Mouse (Mus musculus): ENCODE data around the gene Gm28729. TPM values are rescaled to one million over a fixed set of nuclear protein-coding genes. Genes with fewer than 3 reads are reported as not detected.
"Not testable (repeated sequence)": the region's sequence is repeated elsewhere in the genome, so short reads cannot be mapped to it uniquely, and the experiment has no call there.

Gm28729 gene
- polyA plus RNA-seq, 1 experiment from 2014 or later: not detected

DNA sequence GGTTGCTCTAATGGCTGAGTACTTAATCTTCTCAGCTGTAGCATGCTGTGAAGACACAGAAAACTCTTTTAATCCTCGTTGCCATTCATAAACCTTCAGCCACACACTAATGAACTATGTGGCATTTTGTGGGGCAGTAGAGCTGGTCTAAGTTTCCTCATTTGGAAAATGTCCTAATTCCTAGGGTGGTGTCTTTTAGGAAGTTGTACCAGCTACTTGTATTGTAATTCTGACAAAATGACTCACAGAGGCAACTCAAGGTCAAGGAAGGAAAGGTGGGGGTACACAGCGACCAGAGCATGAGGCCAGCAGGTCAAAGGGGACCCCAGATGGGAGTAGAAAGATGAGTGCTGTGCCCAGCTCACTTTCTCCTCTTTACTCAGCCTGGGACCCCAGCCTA lies 41.4 kb downstream of the Gm28729 start:
- H3K9me3 ChIP-seq: no peaks in the 10 kb centered on the region
- no peaks in the 10 kb centered on the region for H3K4me1 ChIP-seq
- H3K27ac ChIP-seq: no peak overlapping the region
- H3K9ac ChIP-seq: no peak overlapping the region
- no peaks in the 10 kb centered on the region for H3K36me3 ChIP-seq
- ATAC-seq (ENCODE audit: insufficient number of reproducible peaks, insufficient read depth, low FRiP score, low TSS enrichment): no peak
- no peak overlapping the region for H3K4me3 ChIP-seq
- no peak overlapping the region for H3K4me2 ChIP-seq (replicated peaks)
- no peaks in the 10 kb centered on the region for H3K27me3 ChIP-seq
- 67% methylated on average over 2 of the region's 2 CpGs for WGBS

DNA sequence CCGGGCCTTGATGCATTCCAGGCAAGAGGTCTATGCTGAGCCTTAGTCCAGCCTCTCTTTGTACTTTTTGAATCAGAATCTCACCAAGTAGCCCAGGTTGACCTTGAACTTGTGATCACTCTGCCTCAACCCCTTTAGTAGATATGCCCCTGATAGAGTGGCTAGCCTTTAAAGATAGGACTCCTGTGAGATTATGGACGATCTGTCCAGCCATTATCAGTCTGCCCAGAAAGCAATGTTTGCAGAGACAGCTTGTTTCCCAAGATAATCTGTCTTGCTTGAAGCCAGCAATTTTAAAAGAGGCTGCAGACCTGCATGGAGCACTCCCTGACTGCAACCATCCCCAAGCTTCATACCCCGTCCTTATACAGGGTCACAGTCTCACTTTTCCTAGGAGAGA lies 42.0 kb downstream of the Gm28729 start:
- H3K9ac ChIP-seq: no peak overlapping the region
- no peaks in the 10 kb centered on the region for H3K4me1 ChIP-seq
- no peak overlapping the region for H3K27ac ChIP-seq
- no peak overlapping the region for H3K4me2 ChIP-seq (replicated peaks)
- no peaks in the 10 kb centered on the region for H3K27me3 ChIP-seq
- no peaks in the 10 kb centered on the region for H3K36me3 ChIP-seq
- H3K4me3 ChIP-seq: no peak overlapping the region
- no peak for ATAC-seq (ENCODE audit: insufficient number of reproducible peaks, insufficient read depth, low FRiP score, low TSS enrichment)
- WGBS: 76% methylated on average over 3 of the region's 3 CpGs
- H3K9me3 ChIP-seq: no peaks in the 10 kb centered on the region

DNA sequence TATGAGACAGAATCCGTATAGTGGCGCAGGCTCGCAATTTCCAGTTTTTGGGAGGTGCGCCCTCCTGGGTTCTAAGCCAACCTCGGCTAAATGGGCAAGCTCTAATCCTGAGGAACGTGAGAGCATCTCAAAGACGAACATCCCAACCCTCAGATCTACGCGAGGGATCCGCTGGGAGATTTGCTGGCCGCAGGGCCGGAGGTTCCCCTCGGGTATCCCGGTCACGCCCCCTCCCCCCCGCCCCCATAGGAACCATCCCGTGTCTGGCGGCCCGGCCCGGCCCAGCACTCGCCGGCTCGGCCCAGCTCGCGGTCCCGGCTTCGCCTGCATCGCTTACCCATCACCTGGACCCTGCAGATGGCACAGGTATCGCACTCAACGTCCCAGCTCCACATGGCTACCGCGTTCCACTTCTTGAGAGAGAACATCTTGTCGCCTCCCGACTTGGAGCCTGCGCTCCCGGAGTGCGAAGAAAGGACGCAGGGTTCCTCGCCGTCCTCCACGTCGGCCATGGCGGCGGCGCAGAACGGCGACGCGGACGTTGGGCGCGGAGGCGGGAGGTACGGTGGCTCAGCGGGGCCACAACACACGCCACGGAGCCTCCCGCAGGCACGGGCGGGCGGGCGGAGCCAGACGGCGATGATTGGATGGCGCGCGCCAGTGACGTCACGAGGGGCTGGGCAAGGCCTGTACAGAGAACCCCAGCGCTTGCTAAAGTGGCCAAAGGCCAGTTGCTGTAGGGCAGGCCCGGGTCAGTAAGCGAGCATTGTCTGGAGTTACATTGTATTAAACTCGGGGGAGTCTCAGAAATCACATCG lies 46.8 kb downstream of the Gm28729 start, which contains the start of gene Rnf7:
TSS of gene Rnf7 (minus strand) at position 605 of the 818 bp plus-strand sequence.
- peak; percentile 93 for ATAC-seq (ENCODE audit: insufficient number of reproducible peaks, insufficient read depth, low FRiP score, low TSS enrichment)
- H3K9me3 ChIP-seq: no peaks in the 10 kb centered on the region
- peak within 1 kb of the TSS; percentile 89 for H3K27ac ChIP-seq
- no peaks in the 10 kb centered on the region for H3K27me3 ChIP-seq
- H3K4me1 ChIP-seq: peaks cover 13% of the 10 kb centered on the region
- under 1% methylated on average over 74 of the region's 74 CpGs for WGBS
- H3K4me2 ChIP-seq (replicated peaks): peak within 1 kb of the TSS; percentile 78
- H3K36me3 ChIP-seq: peaks cover 10% of the 10 kb centered on the region; the same call in 1 of the 2 replicates
- H3K9ac ChIP-seq: peak within 1 kb of the TSS; percentile 86
- H3K4me3 ChIP-seq: peak within 1 kb of the TSS; percentile 87

DNA sequence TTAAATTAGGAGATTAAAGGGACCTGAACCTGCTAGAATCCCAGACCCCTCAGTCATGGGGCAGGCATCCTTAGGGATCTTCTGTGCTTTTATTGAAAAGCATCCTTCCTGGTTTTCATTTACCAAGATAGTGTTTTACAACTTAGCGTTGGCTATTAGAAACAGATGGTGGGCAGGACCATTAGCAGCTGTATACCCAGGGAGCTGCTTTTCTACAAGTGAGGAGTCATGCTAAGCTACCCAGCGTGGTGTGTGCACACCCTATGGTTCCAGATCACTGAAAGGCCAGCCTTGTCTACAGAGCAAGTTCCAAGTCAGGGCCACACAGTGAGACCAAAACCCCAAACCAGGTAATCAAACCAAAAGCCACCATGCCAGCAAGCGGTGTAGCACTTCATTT lies 52.7 kb downstream of the Gm28729 start:
- 42% methylated on average over 3 of the region's 3 CpGs for WGBS
- peaks cover 36% of the 10 kb centered on the region for H3K36me3 ChIP-seq
- no peak overlapping the region for H3K4me3 ChIP-seq
- ATAC-seq (ENCODE audit: insufficient number of reproducible peaks, insufficient read depth, low FRiP score, low TSS enrichment): no peak
- peaks cover 16% of the 10 kb centered on the region for H3K4me1 ChIP-seq
- H3K9me3 ChIP-seq: no peaks in the 10 kb centered on the region
- H3K27ac ChIP-seq: no peak overlapping the region
- H3K27me3 ChIP-seq: no peaks in the 10 kb centered on the region
- H3K4me2 ChIP-seq (replicated peaks): no peak overlapping the region
- no peak overlapping the region for H3K9ac ChIP-seq

DNA sequence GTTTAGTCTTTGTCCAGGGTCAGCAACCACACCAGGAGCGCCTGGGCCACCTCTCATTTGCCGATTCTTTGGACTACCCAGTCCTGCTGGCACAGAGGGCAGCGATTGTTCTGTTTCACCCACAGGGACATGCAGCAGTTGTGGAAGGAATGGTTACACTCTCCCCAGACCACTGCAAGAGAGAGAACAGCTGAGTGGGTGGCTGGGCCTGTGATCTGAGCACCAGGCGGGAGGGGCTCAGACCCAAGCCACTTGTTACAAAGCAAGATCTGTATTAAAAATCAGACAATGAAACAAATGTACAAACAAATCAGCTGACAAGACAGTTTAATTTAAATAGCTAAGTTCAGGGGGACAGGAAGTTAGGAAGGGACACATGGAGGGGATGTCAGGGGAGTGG lies 53.4 kb downstream of the Gm28729 start:
- H3K4me2 ChIP-seq (replicated peaks); ATAC-seq (ENCODE audit: insufficient number of reproducible peaks, insufficient read depth, low FRiP score, low TSS enrichment): not testable (repeated sequence)
- WGBS: 80% methylated on average over 4 of the region's 4 CpGs

DNA sequence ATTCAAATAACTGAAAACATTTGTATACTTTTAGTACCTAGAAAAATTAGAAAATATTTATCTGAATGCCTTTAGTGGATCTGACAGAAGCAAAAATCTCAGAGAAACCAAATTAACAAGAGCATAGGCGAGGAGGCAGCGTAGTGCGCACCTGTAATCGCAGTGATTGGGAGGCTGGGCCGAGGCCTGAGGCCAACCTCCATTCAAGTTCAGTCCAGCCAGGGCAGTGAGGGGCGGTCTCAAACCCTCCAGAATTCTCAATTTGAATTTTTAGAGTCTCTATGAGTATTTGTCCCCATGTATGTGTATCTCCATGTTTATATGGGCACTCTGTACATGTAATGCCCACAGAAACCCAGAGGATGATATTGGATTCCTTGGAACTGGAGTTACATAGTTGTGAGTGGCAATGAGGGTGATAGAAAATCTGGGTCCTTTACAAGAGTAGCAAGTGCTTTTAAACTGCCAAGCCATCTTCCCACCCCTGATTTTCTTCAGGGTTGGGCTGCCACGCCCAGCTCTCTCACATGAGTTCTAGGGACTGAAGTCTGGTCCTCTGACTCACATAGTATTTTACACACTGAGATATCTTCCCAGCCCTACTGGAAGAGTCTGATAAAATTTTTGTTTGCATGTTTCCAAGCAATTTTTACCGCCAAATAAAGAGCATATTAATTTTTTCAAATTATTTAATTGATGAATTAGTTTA lies 54.6 kb downstream of the Gm28729 start:
- Histone ChIP-seq H3K9ac (no peak overlapping the region), H3K4me1 (peaks cover 6% of the 10 kb centered on the region), H3K27me3 (no peaks in the 10 kb centered on the region), H3K9me3 (no peaks in the 10 kb centered on the region), H3K36me3 (peaks cover 37% of the 10 kb centered on the region), H3K4me2 (replicated peaks) (no peak overlapping the region), H3K27ac (no peak overlapping the region), H3K4me3 (no peak overlapping the region)
- WGBS: 92% methylated on average over 8 of the region's 8 CpGs
- no peak for ATAC-seq (ENCODE audit: insufficient number of reproducible peaks, insufficient read depth, low FRiP score, low TSS enrichment)

More for the DNA sequence above, 53.4 kb downstream of the Gm28729 start:
- peaks cover 41% of the 10 kb centered on the region for H3K36me3 ChIP-seq
- H3K4me3 ChIP-seq, H3K9me3 ChIP-seq, H3K27ac ChIP-seq, H3K9ac ChIP-seq, H3K4me1 ChIP-seq, H3K27me3 ChIP-seq: not testable (repeated sequence)

DNA sequence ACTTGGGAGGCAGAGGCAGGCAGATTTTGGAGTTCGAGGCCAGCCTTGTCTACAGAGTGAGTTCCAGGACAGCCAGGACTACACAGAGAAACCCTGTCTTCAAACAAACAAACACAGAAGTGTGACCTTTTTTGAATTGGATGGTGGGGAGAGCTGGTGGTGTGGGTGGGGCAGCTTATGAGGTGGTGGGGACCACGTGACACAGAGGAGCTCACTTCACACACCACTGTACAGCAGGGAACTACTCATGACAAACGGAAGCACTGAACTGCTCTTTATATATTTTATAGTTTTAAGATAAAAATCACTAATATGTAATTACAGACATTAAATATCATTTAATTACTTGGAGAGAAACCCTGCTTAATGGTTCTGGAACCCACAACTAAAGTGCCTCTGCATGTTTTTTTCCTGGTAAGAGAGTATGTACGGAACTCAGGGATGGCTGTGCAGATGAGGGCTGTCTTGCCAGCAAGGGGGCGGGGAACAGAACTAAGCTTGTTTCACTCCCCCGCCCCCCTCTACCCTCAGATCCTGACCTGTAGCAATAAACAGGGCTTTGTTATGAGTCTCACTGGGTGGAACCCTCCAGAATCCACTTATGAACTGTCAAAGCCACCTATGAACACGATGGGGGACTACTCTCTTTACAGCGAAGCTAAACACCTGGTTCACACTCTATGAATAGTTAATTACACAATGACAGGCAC lies 55.4 kb downstream of the Gm28729 start:
- H3K36me3 ChIP-seq: peaks cover 37% of the 10 kb centered on the region
- no peak overlapping the region for H3K4me2 ChIP-seq (replicated peaks)
- no peak for ATAC-seq (ENCODE audit: insufficient number of reproducible peaks, insufficient read depth, low FRiP score, low TSS enrichment)
- H3K4me3 ChIP-seq: no peak overlapping the region
- no peak overlapping the region for H3K9ac ChIP-seq
- peaks cover 6% of the 10 kb centered on the region for H3K4me1 ChIP-seq
- H3K27ac ChIP-seq: no peak overlapping the region
- 75% methylated on average over 8 of the region's 8 CpGs for WGBS
- H3K9me3 ChIP-seq: no peaks in the 10 kb centered on the region
- no peaks in the 10 kb centered on the region for H3K27me3 ChIP-seq

DNA sequence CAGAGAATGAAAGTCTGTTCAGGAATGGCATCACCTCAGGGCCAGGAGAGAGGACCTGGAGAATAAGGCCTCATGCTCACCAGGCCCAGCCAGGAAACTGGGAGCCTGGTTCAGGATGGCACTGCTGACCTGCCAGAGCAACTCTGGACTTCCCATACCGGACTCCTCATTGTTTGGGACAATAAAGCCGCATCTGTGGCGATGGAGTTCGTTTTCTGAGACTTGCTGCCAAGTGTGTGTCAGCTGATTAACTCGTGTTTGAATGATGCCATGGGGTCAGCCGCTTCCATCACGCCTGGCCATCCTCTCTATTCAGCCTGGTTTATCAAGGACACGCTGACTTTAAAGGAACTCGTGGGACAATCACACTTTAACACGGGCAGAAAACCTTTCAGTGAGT lies 61.4 kb downstream of the Gm28729 start:
- WGBS: 84% methylated on average over 10 of the region's 10 CpGs
- H3K27ac ChIP-seq: no peak overlapping the region
- H3K9ac ChIP-seq: no peak overlapping the region
- peaks cover 12% of the 10 kb centered on the region for H3K9me3 ChIP-seq
- H3K36me3 ChIP-seq: peaks cover 30% of the 10 kb centered on the region
- H3K4me2 ChIP-seq (replicated peaks): no peak overlapping the region
- H3K27me3 ChIP-seq: no peaks in the 10 kb centered on the region
- H3K4me3 ChIP-seq: no peak overlapping the region
- ATAC-seq (ENCODE audit: insufficient number of reproducible peaks, insufficient read depth, low FRiP score, low TSS enrichment): no peak
- H3K4me1 ChIP-seq: no peaks in the 10 kb centered on the region

DNA sequence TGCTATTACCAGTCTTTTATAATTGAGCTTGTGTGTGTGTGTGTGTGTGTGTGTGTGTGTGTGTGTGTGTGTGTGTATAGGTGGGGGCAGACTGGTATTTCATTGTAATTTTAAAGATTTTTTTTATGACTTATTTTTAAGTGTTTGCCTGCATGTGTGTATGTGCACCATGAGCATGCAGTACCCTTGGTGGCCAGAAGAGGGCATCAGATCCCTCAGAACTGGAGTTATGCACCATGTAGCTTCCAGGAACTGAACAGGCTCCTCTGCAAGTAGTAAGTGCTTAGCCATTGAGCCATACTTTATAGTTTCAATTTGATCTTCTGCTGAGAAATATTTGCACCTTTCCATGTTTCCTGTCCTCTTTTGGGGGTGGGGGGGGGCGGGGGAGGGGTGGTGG lies 63.5 kb downstream of the Gm28729 start:
- no peak overlapping the region for H3K27ac ChIP-seq
- H3K9me3 ChIP-seq: peaks cover 12% of the 10 kb centered on the region
- no peaks in the 10 kb centered on the region for H3K27me3 ChIP-seq
- H3K4me1 ChIP-seq: no peaks in the 10 kb centered on the region
- H3K4me3 ChIP-seq: no peak overlapping the region
- no peak overlapping the region for H3K9ac ChIP-seq
- no peak for ATAC-seq (ENCODE audit: insufficient number of reproducible peaks, insufficient read depth, low FRiP score, low TSS enrichment)
- no peak overlapping the region for H3K4me2 ChIP-seq (replicated peaks)
- peaks cover 12% of the 10 kb centered on the region; the same call in 1 of the 2 replicates for H3K36me3 ChIP-seq
- 31% methylated on average over 1 of the region's 1 CpGs for WGBS

DNA sequence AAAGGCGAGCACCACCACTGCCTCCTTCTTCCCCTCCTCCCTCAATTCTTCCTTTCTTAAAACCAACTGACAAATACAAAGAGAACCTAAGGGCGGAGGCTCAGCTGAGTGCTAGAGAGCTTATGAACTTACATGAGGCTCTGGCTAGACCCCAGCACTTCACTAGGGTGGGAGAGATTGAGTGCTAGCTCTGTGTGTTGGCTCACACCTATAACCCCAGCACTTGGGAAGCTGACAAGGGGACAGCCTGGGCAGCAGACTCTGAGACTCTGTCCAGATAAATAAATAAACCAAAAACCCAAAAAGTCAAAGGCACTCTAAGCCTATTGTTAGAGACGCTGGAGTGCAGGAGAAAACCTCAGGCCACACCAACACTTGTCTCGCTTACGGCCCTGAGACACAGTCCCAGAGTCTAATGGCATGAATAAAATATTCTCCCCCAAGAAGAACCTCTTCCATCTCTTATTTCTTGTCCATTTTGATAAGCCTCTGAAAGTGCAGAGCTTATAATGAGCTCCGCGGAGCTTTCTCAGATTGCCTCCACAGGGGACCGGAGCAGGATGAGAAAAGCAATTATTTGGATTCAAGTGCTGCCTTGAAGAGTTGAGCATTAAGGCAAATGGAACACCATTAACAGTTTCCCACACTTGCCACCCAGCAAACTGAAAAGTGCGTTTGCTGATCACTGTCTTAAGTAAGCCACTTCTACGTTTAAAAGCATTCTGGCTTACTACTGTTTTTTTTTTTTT lies 64.8 kb downstream of the Gm28729 start:
- ATAC-seq (ENCODE audit: insufficient number of reproducible peaks, insufficient read depth, low FRiP score, low TSS enrichment): no peak
- Histone ChIP-seq H3K9me3 (peaks cover 12% of the 10 kb centered on the region), H3K4me2 (replicated peaks) (no peak overlapping the region), H3K27ac (no peak overlapping the region), H3K4me3 (no peak overlapping the region), H3K36me3 (peaks cover 12% of the 10 kb centered on the region; the same call in 1 of the 2 replicates), H3K9ac (no peak overlapping the region), H3K4me1 (no peaks in the 10 kb centered on the region), H3K27me3 (no peaks in the 10 kb centered on the region)
- 76% methylated on average over 10 of the region's 10 CpGs for WGBS

DNA sequence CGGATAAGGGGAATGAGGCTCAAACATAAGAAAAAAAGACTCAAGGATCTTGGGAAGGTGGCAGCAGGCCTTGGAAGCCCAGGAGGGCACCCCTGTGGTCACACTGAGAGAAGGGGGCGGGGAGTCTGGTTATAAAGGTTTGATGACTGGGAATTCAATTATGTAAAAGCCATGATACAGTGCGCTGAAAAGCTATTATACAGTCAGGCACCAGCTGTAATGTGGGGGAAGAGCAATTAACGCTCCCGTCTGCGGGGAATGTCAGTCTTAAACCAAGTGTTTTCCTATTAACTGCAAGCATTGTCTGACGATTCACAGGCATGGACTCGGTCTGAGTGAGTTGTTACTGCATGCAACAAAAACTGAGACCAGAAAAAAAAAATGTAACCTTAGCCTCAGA lies 69.4 kb downstream of the Gm28729 start:
- H3K36me3 ChIP-seq: no peaks in the 10 kb centered on the region
- no peaks in the 10 kb centered on the region for H3K4me1 ChIP-seq
- ATAC-seq (ENCODE audit: insufficient number of reproducible peaks, insufficient read depth, low FRiP score, low TSS enrichment): no peak
- WGBS: 69% methylated on average over 8 of the region's 8 CpGs
- H3K4me3 ChIP-seq: no peak overlapping the region
- no peak overlapping the region for H3K9ac ChIP-seq
- no peak overlapping the region for H3K4me2 ChIP-seq (replicated peaks)
- H3K27me3 ChIP-seq: no peaks in the 10 kb centered on the region
- H3K9me3 ChIP-seq: no peaks in the 10 kb centered on the region
- H3K27ac ChIP-seq: no peak overlapping the region

Measured in embryonic facial prominence, embryonic 12.5 days (tissue).